Mouse (Mus musculus) cortical plate, adult 2 months (tissue): ENCODE measurements at regions not wholly inside any gene's neighbourhood (a gene's known extent, or its start where the extent isn't known, plus 50 kb on each side); places are given as distances from the start of the nearest gene placed in this dataset.

Source experiments
- H3K27ac ChIP-seq: fragments of 200-500 bp; 2 replicates; pipeline ENCODE4 v1.5.1; 2012; ENCODE audit warnings: low read length, control low read depth, inconsistent platforms; ENCODE audit not compliant: insufficient read depth
- H3K4me1 ChIP-seq: fragments of 200-500 bp; 2 replicates; pipeline ENCODE4 v1.6.1; 2011; ENCODE audit warnings: low read length; ENCODE audit not compliant: control insufficient read depth, insufficient read depth
- H3K4me3 ChIP-seq: fragments of 200-500 bp; 2 replicates; pipeline ENCODE4 v1.5.1; 2011; ENCODE audit warnings: mild to moderate bottlenecking, low read length, control low read depth; ENCODE audit not compliant: insufficient read depth
- CTCF ChIP-seq: fragments of 200-500 bp; IDR thresholded peaks from 2 replicates; pipeline ENCODE4 v1.5.1; 2011; ENCODE audit warnings: mild to moderate bottlenecking, control low read depth, low read length; ENCODE audit not compliant: insufficient read depth; ENCODE audit errors: extremely low read depth
- POLR2A ChIP-seq: fragments of 200-500 bp; IDR thresholded peaks from 2 replicates; pipeline ENCODE4 v1.6.1; 2011; ENCODE audit warnings: mild to moderate bottlenecking, low read length, control low read depth; ENCODE audit not compliant: insufficient read depth; ENCODE audit errors: extremely low read depth

DNA sequence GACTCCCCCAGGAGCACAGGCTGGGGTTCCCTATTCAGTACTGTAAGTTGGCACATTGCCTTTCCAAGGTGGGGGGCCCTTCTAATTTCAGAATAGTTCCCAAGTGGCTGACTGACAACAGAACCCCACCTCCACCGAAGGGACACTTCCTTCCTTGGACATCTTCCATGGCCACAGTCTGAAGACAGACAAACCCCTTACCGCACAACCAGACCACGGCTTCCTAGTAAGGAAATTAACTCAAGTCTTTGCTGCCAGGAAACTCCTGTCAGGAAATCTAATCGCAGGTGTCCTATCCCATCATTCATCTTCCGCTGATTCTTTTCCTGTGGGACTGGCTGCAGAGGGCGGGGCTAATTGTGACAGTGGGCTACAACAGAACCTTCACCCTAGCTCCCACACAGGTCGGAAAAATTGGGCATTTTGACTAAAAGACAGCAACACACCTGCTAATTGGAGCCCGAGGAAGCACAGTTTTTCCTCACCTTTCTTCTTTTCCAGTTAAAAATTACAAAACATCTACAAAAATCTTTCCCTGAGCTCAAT lies 309.8 kb downstream of the Ankrd50 start:
- H3K27ac ChIP-seq: no peak overlapping the region
- H3K4me1 ChIP-seq: no peaks in the 10 kb centered on the region
- TF ChIP-seq CTCF (no peak), POLR2A (no peak)
- no peak overlapping the region for H3K4me3 ChIP-seq

DNA sequence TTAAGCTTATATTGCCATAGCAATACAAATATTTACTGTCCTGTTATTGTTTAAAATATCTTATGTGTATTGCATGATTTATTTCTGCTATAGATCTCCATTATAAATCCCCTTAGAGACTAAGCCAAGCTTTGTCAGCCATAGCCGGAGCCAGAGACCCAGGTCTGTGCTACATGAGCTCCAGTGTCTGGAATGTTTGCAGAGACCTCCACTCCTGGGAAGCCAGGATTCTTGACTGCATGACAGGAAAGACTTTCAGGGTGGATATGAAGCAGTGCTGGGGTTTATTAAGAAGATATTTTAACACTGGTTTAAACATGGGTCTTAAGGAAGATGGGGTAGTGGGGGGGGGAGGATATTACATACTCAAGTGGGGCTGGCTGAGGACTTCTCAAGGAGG lies 332.2 kb downstream of the Ankrd50 start:
- Histone ChIP-seq H3K27ac (no peak overlapping the region), H3K4me1 (no peaks in the 10 kb centered on the region), H3K4me3 (no peak overlapping the region)
- TF ChIP-seq POLR2A (no peak), CTCF (no peak)

DNA sequence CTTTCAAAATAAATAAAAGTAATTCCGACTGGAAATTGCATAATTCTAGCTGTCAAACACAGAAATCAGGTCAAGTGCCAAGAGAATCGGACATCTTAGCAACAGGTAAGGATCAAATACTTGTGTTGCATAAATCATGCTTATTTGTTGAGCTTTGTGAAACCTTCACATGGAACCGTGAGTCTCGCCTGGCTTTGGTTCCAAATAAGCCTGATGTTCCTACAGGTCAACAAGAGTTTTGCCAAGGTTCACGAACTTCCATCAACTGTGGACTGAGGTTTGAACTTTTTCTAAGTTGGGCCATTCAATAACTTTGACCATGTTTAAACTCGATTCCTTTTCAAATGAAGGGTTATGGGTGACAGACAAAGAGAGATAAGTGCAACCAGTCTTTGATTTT lies 332.8 kb downstream of the Ankrd50 start:
- Histone ChIP-seq H3K4me3 (no peak overlapping the region), H3K27ac (no peak overlapping the region), H3K4me1 (no peaks in the 10 kb centered on the region)
- TF ChIP-seq CTCF (no peak), POLR2A (no peak)

DNA sequence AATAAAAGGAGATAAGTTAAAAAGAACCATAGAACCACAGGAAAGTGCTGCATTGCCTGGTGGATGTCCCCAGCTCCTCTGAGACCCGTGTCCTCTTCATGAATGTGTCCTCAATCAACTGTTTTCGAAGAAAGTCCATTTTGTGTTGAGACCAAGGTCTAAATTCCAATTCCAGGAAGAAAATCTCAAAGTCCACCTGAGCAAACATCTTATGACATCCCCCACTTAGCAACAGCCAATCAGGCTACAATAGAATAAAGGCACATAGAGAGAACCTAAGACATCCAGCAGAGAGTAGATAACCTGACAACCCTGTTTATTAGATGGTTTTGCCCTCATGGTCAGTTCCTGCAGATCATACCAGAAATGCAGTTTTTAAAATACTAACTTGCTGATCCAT lies 338.0 kb downstream of the Ankrd50 start:
- TF ChIP-seq POLR2A (no peak), CTCF (no peak)
- Histone ChIP-seq H3K27ac (no peak overlapping the region), H3K4me3 (no peak overlapping the region), H3K4me1 (no peaks in the 10 kb centered on the region)

DNA sequence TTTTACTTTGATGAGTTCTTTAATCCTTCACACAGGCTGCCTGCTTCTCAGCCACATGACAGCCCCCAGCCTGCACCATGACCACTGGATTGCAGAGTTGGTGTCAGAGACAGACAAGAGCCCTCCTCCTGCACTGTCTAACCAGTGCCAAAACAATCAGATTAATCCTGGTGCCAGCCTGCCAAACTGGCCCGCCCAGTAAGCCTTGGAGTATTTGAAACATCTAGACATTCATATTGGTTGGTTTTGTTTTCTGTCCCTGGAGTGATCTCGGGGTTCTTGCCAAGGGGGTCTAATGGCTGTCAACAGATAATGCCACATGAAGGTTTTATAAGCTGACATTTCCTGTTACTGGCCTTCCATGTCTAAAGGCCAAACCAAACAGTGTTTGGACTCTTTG lies 339.2 kb downstream of the Ankrd50 start:
- Histone ChIP-seq H3K27ac (no peak overlapping the region), H3K4me1 (no peaks in the 10 kb centered on the region), H3K4me3 (no peak overlapping the region)
- TF ChIP-seq CTCF (no peak), POLR2A (no peak)

DNA sequence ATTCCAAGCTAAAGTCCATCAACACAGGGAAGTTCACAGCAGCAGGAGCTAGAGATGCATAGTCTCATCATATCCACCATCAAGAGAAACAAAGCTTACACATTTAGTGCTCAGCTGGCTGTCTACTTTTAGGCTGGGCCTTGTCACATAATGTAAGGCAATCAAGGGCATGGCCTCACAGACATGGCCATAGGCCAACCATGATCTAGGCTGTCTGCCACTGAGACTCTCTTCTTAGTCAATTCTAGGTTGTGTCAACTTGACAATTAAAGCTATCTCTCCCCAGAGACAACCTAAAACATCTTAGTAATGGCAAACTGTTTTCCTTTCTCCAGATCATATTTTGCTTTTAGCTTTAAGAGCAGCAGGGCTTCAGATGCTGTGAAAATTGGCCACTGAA lies 340.0 kb downstream of the Ankrd50 start:
- H3K27ac ChIP-seq: no peak overlapping the region
- no peaks in the 10 kb centered on the region for H3K4me1 ChIP-seq
- TF ChIP-seq CTCF (no peak), POLR2A (no peak)
- no peak overlapping the region for H3K4me3 ChIP-seq

DNA sequence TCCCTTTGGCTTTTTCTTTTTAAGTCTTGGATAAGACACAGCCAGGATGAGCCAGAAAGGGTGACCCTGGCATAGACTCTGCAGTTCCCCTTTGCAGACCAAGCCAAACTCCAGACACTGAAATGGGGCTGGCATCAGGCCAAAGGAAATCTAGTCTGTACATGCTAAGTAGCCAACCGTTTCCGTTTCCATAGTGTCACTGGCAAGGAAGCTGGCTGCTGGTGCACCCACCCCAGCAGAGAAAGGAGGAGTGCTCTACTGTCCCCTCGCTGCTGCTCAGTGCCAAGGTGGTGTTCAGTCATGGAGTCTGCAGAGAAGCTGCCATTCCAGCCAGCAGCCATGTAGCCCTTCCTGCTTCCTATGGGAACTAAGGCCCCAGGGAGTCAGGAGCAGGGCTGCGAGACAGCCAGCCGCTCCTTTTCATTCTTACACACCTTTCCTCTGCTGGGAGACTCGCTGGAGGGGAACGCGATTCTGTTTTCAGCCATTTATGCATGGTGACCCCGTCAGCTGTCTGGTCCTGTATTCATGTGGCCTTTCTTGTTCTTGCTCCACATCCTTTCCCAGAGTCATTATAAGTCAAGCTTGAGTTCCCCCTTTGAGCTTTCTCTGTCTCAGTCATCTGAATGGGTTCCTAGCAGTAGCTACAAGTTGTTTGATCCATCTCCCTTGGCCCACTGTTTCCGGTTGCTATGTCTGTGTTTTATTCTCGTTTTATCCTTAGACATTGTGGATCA lies 341.3 kb downstream of the Ankrd50 start:
- no peak overlapping the region for H3K4me3 ChIP-seq
- H3K27ac ChIP-seq: no peak overlapping the region
- no peak for TF ChIP-seq CTCF
- TF ChIP-seq POLR2A: no peak
- H3K4me1 ChIP-seq: no peaks in the 10 kb centered on the region

DNA sequence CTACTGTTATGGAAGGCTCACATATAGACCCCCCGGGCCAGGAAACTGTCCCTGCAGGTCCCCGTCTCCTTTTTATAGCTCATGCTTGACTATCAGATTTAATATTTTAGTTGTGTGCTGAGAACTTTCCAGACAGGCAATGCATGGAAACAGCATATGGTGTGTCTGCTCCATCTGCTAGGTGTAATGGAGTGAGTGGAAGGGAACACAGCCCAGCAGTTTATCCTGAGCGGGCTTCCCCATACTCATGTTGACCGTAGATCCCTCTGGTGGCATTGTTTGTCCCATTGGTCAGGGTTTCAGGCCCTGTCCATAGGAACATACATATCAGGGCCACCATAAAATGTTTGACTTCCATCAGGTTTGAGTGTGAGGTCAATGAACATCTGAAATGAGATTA lies 345.3 kb downstream of the Ankrd50 start:
- H3K4me3 ChIP-seq: no peak overlapping the region
- no peaks in the 10 kb centered on the region for H3K4me1 ChIP-seq
- H3K27ac ChIP-seq: no peak overlapping the region
- no peak for TF ChIP-seq CTCF
- no peak for TF ChIP-seq POLR2A

DNA sequence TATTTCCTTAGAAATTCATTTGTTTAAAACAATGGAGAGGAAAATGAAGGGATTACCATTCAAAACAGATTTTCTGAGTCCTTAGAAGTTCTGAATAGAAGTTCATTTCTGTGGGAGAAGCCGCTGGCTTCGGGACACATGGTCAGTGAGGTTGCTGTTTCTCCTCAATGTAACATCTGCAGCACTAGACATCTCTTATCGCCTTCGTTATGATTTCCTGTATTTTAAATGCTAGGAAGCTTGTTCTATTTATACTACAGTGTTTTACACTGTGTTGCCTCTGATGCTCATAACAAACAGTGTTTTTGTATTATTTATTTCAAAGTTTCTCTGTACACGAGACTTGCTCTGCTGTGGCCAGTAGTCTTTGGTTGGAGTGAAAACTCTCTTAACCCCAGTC lies 346.6 kb downstream of the Ankrd50 start:
- TF ChIP-seq POLR2A: no peak
- no peak for TF ChIP-seq CTCF
- no peak overlapping the region for H3K4me3 ChIP-seq
- H3K4me1 ChIP-seq: no peaks in the 10 kb centered on the region
- no peak overlapping the region for H3K27ac ChIP-seq

DNA sequence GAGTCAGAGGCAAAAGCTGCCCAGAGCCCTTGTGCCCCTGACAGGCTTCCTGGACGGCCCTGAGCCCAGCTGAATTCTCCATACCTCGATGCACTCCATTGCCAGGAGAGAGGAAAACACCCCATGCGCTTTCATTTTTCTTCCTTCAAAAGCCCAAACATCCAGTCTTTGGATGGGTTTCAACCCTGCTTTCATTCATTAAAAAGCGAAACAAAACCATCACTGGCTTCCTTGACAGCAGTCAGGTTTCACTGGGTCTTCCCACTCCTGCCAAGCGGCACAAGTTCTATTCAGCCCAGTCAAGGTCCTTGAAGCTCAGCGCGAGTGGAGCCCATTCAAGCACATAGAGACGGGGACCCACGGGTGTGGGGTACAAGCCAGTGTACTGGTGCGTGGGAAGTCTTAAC lies 348.8 kb downstream of the Ankrd50 start:
- no peaks in the 10 kb centered on the region for H3K4me1 ChIP-seq
- H3K4me3 ChIP-seq: no peak overlapping the region
- no peak overlapping the region for H3K27ac ChIP-seq
- TF ChIP-seq CTCF (no peak), POLR2A (no peak)

DNA sequence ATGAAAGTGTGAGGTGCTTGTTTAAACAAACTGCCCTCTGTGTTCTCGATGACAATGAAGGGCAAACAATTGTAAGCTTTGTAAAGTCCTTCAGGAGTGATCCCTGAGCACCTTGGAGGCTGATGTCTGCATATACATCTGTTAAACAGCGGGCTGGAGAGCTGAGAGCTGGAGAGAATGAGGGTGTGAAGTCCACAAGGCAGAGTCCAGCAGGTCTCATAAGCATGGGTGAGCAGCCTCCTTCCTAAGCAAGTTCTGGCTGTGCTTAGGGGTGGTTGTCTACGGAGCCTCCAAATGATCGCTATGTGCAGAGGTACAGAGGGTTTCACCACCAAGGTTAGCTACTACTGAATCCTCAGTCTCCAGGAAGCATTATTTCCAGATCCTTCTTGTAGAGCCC lies 350.2 kb downstream of the Ankrd50 start:
- TF ChIP-seq CTCF: no peak
- no peak for TF ChIP-seq POLR2A
- Histone ChIP-seq H3K4me1 (no peaks in the 10 kb centered on the region), H3K4me3 (no peak overlapping the region), H3K27ac (no peak overlapping the region)

DNA sequence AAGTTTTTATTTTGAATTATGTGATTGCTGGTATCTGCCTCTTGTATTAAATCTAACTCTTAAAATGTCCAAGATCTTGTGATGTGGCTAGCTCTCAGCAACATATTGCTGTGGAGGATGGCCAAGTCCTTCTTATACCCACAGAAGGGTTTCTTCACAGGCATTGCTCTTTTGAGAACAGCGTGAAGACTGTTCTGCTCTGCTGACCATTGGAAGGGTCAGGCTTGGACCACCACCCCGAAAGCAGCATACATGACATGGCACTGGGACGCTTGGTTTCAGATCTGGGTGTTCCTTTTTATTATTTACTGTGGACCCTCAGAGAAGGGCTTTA lies 352.8 kb downstream of the Ankrd50 start:
- TF ChIP-seq CTCF (no peak), POLR2A (no peak)
- Histone ChIP-seq H3K4me1 (no peaks in the 10 kb centered on the region), H3K4me3 (no peak overlapping the region), H3K27ac (no peak overlapping the region)
